Mouse (Mus musculus) retina, postnatal 7 days (tissue): Measurements from ENCODE around the gene Slfn1.
"Not testable (repeated sequence)": the region's sequence is repeated elsewhere in the genome, so short reads cannot be mapped to it uniquely, and the experiment has no call there.

ENCODE experiments used
- DNase-seq: peaks from one replicate; pipeline ENCODE4 v3.0.0-alpha.2; 2012; ENCODE audit warnings: low read depth, low spot score

The Slfn1 gene

GRCm38 (mm10) chr11:83116597-83117227, at the start of gene Slfn1:
TSS of gene Slfn1 (plus strand) at chr11:83116849.
- DNase-seq, result no peak

- no peak for DNase-seq
Measured at GRCm38 (mm10) chr11:83067982-83068694, 48.5 kb upstream of the Slfn1 start.

- DNase-seq, result no peak
Measured at GRCm38 (mm10) chr11:83070321-83070970, 46.2 kb upstream of the Slfn1 start.

- no peak for DNase-seq
Measured at GRCm38 (mm10) chr11:83077714-83078422, 38.8 kb upstream of the Slfn1 start.

- DNase-seq, result no peak
Measured at GRCm38 (mm10) chr11:83078423-83079140, 38.1 kb upstream of the Slfn1 start.

- DNase-seq, result no peak
Measured at GRCm38 (mm10) chr11:83079487-83080199, 37.0 kb upstream of the Slfn1 start.

GRCm38 (mm10) chr11:83082741-83083473, 33.7 kb upstream of the Slfn1 start:
- DNase-seq, result no peak

GRCm38 (mm10) chr11:83084161-83084560, 32.5 kb upstream of the Slfn1 start:
- no peak for DNase-seq

- DNase-seq, result no peak
Measured at GRCm38 (mm10) chr11:83084761-83085160, 31.9 kb upstream of the Slfn1 start.

GRCm38 (mm10) chr11:83115138-83115537, 1.5 kb upstream of the Slfn1 start:
- no peak for DNase-seq

- DNase-seq, result no peak
Measured at GRCm38 (mm10) chr11:83118056-83118455, 1.4 kb downstream of the Slfn1 start.

- DNase-seq, result no peak
Measured at GRCm38 (mm10) chr11:83121131-83121685, 4.6 kb downstream of the Slfn1 start.

GRCm38 (mm10) chr11:83123198-83123597, 6.5 kb downstream of the Slfn1 start:
- no peak for DNase-seq

GRCm38 (mm10) chr11:83124906-83125305, 8.3 kb downstream of the Slfn1 start:
- DNase-seq, result no peak

- DNase-seq, result not testable (repeated sequence)
Measured at GRCm38 (mm10) chr11:83125633-83126032, 9.0 kb downstream of the Slfn1 start.

GRCm38 (mm10) chr11:83137253-83137652, 20.6 kb downstream of the Slfn1 start:
- not testable (repeated sequence) for DNase-seq

- DNase-seq, result not testable (repeated sequence)
Measured at GRCm38 (mm10) chr11:83148939-83149338, 32.3 kb downstream of the Slfn1 start.
